Mouse (Mus musculus) left cerebral cortex, postnatal 25 days (tissue): ENCODE measurements around the gene Egfem1. TPM values are rescaled to one million over a fixed set of nuclear protein-coding genes. Genes with fewer than 3 reads are reported as not detected.
A peak's percentile ranks its signal among the peaks of the same experiment; 100 is the strongest.

Experiments
- DNase-seq, 2 experiments: peaks; one replicate each; pipeline ENCODE4 v3.0.0; 2022; ENCODE audit warnings: low spot score in 2 of 2, mixed read lengths in 1 of 2
- intact Hi-C: fragments of 180-260 bp; cut with DNase I; formaldehyde crosslinking; loops from one replicate; pipeline ENCODE4 v1.15.1; 2025
- total RNA-seq, 2 experiments: library from RNA; stranded (reverse); gene quantifications; 2 replicates each; pipeline ENCODE4 v1.2.3; 2021

Gene Egfem1
- 10 to 100 TPM; 17.2 to 18.5 TPM for total RNA-seq

DNA sequence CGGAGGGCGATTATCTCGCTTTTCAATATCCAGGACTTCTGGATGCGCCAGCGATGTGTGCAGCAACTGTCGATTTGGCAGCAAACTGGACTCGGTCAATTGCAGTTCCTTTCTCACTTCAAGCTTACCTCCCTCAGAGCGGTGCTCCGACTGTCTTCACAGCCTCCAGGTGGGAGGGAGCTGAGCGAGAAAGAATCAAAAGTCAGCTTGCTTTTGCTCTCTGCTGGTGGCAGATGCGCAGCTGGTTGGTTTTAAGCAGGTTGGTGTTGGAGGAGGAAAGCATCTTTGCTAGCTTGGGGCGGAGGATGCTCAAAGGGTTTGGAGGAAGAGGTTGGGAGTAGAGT, at the start of gene Egfem1:
Egfem1 (plus strand) TSS at position 72 of the 344 bp plus-strand sequence.
- DNase-seq, result peak; percentile 51 to 62
- intact Hi-C loops, result no loop called here

- intact Hi-C loops, result loop anchor here (10.0 kb wide), 1 partner anchor 1532 kb away; no protein-coding TSS in a partner anchor
- no peak for DNase-seq
Observed at GRCm38 (mm10) chr3:29033107-29033506, 48.7 kb upstream of the Egfem1 start.

- peak; percentile 53 to 58 for DNase-seq
- intact Hi-C loops, result loop anchor here (2.0 to 10.0 kb wide), 2 partner anchors 691 to 1529 kb away; no protein-coding TSS in a partner anchor
Observed at GRCm38 (mm10) chr3:29036146-29036545, 45.7 kb upstream of the Egfem1 start.

- intact Hi-C loops, result loop anchor here (2.0 to 10.0 kb wide), 2 partner anchors 690 to 1528 kb away; no protein-coding TSS in a partner anchor
- no peak for DNase-seq
Observed at GRCm38 (mm10) chr3:29036620-29037019, 45.2 kb upstream of the Egfem1 start.

DNA sequence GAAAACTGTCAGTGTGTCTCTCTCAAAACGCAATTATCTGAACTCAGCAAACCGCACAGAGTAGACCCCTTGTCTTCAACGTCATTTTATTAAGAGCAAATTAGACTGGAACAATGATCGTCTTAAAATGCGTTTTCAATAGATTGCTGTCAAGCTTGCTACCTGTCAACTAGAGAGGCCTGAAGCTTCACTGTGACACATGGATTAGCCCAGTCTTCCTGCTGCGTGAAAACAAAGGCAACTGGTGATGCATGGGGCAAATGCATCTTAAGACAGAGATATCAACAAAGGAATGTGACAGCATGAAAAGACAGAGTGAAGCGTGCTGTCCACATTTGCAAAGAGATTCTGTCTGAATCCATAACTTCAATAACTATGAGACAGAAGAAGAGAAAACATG, 41.8 kb upstream of the Egfem1 start:
- no peak for DNase-seq
- intact Hi-C loops, result no loop called here

- intact Hi-C loops, result loop anchor here (5.0 kb wide), 1 partner anchor 1501 kb away; the partner anchor contains the start of gene Mecom
- no peak for DNase-seq
Observed at GRCm38 (mm10) chr3:29046281-29046680, 35.5 kb upstream of the Egfem1 start.

DNA sequence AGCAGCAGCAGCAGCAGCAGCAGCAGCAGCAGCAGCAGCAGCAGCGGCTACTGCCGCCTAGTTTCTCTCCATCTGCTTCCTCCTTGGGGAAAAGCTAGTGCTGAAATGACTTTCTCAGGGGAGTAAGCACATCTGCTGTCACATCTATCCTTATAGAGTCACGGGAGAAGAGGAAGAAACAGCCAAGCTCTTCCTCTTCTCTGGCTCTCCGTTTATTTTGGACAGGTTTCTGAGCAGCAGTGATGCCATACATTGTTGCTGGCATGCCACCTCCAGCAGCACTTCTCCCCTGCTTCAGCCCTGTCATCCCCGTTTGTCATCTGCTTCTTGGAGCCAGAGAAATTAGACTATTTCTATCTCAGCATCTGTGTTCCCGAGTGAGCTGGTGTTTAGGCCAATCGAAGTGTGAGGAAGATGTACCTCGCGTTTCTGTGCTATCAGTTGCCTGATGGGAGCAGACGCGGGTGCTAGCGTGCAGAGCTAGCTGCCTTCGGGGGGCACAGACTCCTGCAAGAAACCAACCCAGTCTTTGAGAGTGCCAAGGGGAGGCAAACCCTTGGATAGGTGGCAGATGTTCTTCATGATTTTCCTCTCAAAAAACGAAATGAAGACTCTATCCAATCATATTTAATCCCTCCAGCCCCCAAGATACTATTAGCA, 34.4 kb upstream of the Egfem1 start:
- intact Hi-C loops, result loop anchor here (5.0 kb wide), 1 partner anchor 1500 kb away; the partner anchor contains the start of gene Mecom
- peak; percentile 20 to 45 for DNase-seq

GRCm38 (mm10) chr3:29063156-29063555, 18.7 kb upstream of the Egfem1 start:
- DNase-seq, result no peak
- intact Hi-C loops, result no loop called here

- DNase-seq, result no peak
- intact Hi-C loops, result no loop called here
Observed at GRCm38 (mm10) chr3:29068428-29069098, 13.3 kb upstream of the Egfem1 start.

GRCm38 (mm10) chr3:29071315-29071714, 10.5 kb upstream of the Egfem1 start:
- intact Hi-C loops, result no loop called here
- DNase-seq, result no peak

DNA sequence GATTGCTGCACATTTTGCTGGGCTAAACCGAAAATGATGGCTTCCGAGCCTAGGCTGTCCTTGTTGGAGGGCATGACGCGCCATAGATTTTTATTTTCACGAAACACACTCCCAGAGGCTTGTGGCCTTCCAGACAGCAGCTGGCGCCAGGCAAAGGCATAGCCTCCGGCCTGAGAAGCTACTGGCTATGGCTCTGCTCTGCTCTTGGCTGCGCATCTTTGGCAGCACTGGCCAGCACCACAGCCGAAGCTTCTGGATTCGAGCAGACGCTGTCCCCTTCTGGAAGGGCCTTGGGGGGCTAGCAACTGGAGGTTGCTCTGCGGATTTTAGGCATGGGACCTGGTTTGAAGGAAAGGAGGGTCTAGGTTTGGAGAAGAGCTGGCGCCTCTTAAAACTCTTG, 306 bp upstream of the Egfem1 start:
- peak; percentile 31 to 33 for DNase-seq
- intact Hi-C loops, result no loop called here

DNA sequence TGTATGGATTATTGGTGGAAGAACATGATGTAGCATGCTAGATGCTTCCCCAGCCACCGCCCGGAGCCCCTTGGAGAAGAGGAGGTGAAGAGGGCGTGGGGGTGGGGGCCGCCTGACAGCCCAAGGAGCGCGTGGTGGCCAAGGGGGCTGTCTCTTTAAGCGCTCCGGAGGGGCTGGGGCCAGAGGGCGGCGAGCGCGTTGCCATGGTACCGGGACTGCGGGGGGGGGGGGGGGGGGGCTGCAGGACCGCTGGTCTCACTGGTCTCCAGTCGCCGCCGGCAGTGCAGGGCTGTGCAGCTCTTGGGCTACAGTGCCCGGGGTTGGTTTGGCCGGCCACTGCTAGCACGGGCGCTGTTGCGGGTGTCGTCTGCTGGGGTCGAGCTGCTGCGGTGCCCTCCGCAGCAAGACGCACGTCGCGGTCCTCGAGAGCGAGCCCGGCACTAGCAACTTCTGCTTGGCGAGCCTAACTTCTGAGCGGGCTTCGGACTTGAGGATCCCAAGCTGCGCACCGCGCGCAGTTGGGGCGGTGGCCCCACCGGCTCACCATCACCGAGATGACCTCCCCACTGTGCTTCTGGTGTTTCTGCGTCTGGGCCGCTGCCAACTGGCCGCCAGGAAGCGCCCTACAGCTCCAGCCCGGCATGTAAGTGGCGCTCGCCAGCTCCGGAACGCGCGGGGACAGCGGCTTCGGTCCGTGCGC, 623 bp downstream of the Egfem1 start:
- DNase-seq, result peak; percentile 43 to 54
- intact Hi-C loops, result no loop called here

- intact Hi-C loops, result no loop called here
- DNase-seq, result no peak
Observed at GRCm38 (mm10) chr3:29082996-29083350, 1.1 kb downstream of the Egfem1 start.

GRCm38 (mm10) chr3:29098467-29098866, 16.6 kb downstream of the Egfem1 start:
- intact Hi-C loops, result no loop called here
- DNase-seq, result no peak

GRCm38 (mm10) chr3:29106016-29106723, 24.3 kb downstream of the Egfem1 start:
- intact Hi-C loops, result no loop called here
- DNase-seq, result no peak

DNA sequence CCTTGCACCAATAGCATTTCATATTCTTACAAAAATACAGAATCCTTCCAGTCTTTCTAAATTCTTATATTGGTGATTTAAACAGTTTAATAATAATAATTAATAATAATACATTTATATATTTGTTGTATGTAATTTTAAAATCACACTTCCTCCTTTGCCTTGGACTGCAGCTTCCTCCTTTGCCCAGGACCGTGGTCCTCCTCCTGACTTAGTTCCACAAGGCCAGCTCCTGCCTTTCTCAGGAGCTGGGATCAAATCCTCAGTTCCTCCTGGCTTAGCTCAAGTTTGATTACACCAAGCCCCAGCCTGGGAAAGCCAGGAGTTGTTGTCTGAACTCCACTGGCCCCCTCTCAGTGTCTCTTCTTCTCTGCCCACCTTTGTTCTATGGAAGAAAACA, 25.3 kb downstream of the Egfem1 start:
- intact Hi-C loops, result no loop called here
- DNase-seq, result no peak

DNA sequence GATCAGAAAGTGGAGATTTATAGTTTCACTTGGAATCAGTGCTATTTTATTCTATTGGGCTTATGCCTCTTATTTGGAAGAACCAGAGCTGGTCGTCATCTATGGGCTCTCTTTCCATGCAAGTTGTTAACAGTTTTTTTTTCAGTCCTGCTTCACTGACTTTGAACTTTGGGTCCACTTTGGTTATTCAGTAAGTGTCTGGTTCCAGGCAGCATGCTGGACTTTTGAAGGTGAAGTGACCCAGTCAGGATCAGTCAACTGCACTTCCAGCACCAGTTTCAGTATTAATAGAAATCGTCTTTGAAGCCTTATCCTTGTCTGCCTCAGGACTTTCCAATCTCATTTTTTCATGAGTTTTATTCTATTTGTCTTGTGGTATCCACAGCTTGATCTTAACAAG, 28.5 kb downstream of the Egfem1 start:
- intact Hi-C loops, result no loop called here
- no peak for DNase-seq

GRCm38 (mm10) chr3:29114517-29114916, 32.7 kb downstream of the Egfem1 start:
- intact Hi-C loops, result no loop called here
- DNase-seq, result peak in 1 of 2 experiments; percentile 17

DNA sequence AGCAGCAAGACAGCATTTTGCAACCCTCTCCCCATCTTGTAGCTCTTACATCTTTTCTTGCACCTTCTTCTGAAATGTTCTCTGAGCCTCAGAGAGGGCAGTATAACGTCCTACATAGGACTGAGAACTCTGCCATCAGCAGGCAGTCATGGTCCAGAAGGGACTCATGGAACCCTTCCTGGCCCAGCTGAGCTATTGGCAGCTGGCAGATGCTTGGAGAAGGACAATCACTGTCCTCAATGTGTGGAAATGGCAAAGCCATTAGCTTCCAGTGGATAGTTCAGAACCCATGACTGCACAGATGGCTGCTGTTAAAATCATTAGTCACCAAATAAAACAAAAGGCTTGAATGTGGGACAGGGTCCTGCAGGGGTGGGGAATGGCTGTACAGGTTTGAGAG, 35.6 kb downstream of the Egfem1 start:
- intact Hi-C loops, result no loop called here
- no peak for DNase-seq

- intact Hi-C loops, result no loop called here
- DNase-seq, result no peak
Observed at GRCm38 (mm10) chr3:29122556-29122955, 40.7 kb downstream of the Egfem1 start.
